Mouse (Mus musculus) stomach, postnatal 0 days (tissue): ENCODE results near the gene Wdr5. TPM values are rescaled to one million over a fixed set of nuclear protein-coding genes. Genes with fewer than 3 reads are reported as not detected.

Source experiments
- ATAC-seq: fragments of 200-750 bp; cut with Nextera tagmentation; 2 replicates; pipeline ENCODE4 v1.8.0; 2017; ENCODE audit not compliant: low FRiP score, low TSS enrichment
- DNase-seq: peaks from one replicate; pipeline ENCODE4 v3.0.0-alpha.2; 2016; ENCODE audit warnings: low spot score
- H3K27ac ChIP-seq: fragments of 300-500 bp; sonication (generic); replicated peaks from 2 replicates; pipeline ENCODE4 v1.5.1; 2014; ENCODE audit warnings: mild to moderate bottlenecking, control low read depth
- H3K27me3 ChIP-seq: fragments of 300-500 bp; sonication (generic); 2 replicates; pipeline ENCODE4 v1.6.1; 2014; ENCODE audit warnings: low read length; ENCODE audit not compliant: control insufficient read depth, insufficient read depth
- H3K36me3 ChIP-seq: fragments of 300-500 bp; sonication (generic); 2 replicates; pipeline ENCODE4 v1.6.1; 2014; ENCODE audit warnings: low read length, mixed read lengths; ENCODE audit not compliant: control insufficient read depth, insufficient read depth
- H3K4me1 ChIP-seq: fragments of 300-500 bp; sonication (generic); replicated peaks from 2 replicates; pipeline ENCODE4 v1.6.1; 2014; ENCODE audit warnings: antibody characterized with exemption; ENCODE audit not compliant: control insufficient read depth, insufficient read depth
- H3K4me2 ChIP-seq: fragments of 300-500 bp; sonication (generic); replicated peaks from 2 replicates; pipeline ENCODE4 v1.6.1; 2014; ENCODE audit warnings: low read depth, mild to moderate bottlenecking, control low read depth, moderate library complexity
- H3K4me3 ChIP-seq: fragments of 300-500 bp; sonication (generic); 2 replicates; pipeline ENCODE4 v1.5.1; 2014; ENCODE audit warnings: low read depth, low read length, control low read depth
- H3K9ac ChIP-seq: fragments of 300-500 bp; sonication (generic); 2 replicates; pipeline ENCODE4 v1.6.1; 2014; ENCODE audit warnings: mild to moderate bottlenecking, low read length, control low read depth, mixed read lengths
- H3K9me3 ChIP-seq: fragments of 300-500 bp; sonication (generic); 2 replicates; pipeline ENCODE4 v1.6.1; 2016; ENCODE audit warnings: low read length; ENCODE audit not compliant: control insufficient read depth
- CTCF ChIP-seq: IDR thresholded peaks from 2 replicates; pipeline ENCODE4 v1.5.1; 2016; ENCODE audit warnings: antibody characterized with exemption, low read depth, mild to moderate bottlenecking, moderate library complexity
- EP300 ChIP-seq: optimal IDR thresholded peaks from 2 replicates; pipeline ENCODE3; 2016; ENCODE audit warnings: antibody characterized with exemption
- WGBS: fragments of 180-500 bp; shearing (Covaris S2); extraction: QIAGEN DNeasy Blood & Tissue Kit; methylation state at CpG from one replicate; pipeline ENCODE4 v1.1.7; 2014; 5-methylcytosine and 5-hydroxymethylcytosine counted together
- polyA plus RNA-seq: library from polyadenylated mRNA; unstranded; fragments of >200 nt; fragmentation: Nextera tagmentation; extraction: Ambion mirVana; gene quantifications from 2 replicates; pipeline ENCODE4 v1.2.1, GENCODE M21; 2015

The Wdr5 gene
- polyA plus RNA-seq: 19.3 and 19.7 TPM in 2 replicates

- WGBS: under 1% methylated on average over 57 of the region's 57 CpGs
- peak within 1 kb of the TSS; percentile 82 for H3K4me3 ChIP-seq
- ATAC-seq: peak; percentile 93
- peaks cover 10% of the 10 kb centered on the region for H3K4me1 ChIP-seq
- no peaks in the 10 kb centered on the region for H3K9me3 ChIP-seq
- TF ChIP-seq EP300 (no peak), CTCF (peak; percentile 81)
- peak; percentile 96 for DNase-seq
- peak within 1 kb of the TSS; percentile 89 for H3K27ac ChIP-seq
- H3K27me3 ChIP-seq: no peaks in the 10 kb centered on the region
- H3K4me2 ChIP-seq: peak within 1 kb of the TSS; percentile 89
- H3K36me3 ChIP-seq: 0 out of 2 replicates have a peak, but pooled peaks cover 2% of the 10 kb centered on the region
- H3K9ac ChIP-seq: peak within 1 kb of the TSS; percentile 87
Measured at GRCm38 (mm10) chr2:27514639-27515328, at the start of gene Wdr5. Wdr5 (plus strand) TSS chr2:27515157.

- WGBS: 63% methylated on average over 4 of the region's 4 CpGs
- H3K4me2 ChIP-seq: no peak overlapping the region
- no peak for DNase-seq
- H3K4me3 ChIP-seq: no peak overlapping the region
- no peak overlapping the region for H3K27ac ChIP-seq
- no peak for TF ChIP-seq CTCF
- no peak for TF ChIP-seq EP300
- peaks cover 15% of the 10 kb centered on the region for H3K4me1 ChIP-seq
- no peak for ATAC-seq
- H3K9ac ChIP-seq: no peak overlapping the region
- H3K9me3 ChIP-seq: no peaks in the 10 kb centered on the region
- no peaks in the 10 kb centered on the region for H3K27me3 ChIP-seq
- 0 out of 2 replicates have a peak, but pooled peaks cover 4% of the 10 kb centered on the region for H3K36me3 ChIP-seq
Measured at GRCm38 (mm10) chr2:27469292-27469990, 45.5 kb upstream of the Wdr5 start.

GRCm38 (mm10) chr2:27469991-27470355 is 45.0 kb upstream of the Wdr5 start:
- H3K9ac ChIP-seq: no peak overlapping the region
- no peak overlapping the region for H3K4me3 ChIP-seq
- H3K4me2 ChIP-seq: no peak overlapping the region
- WGBS: 55% methylated on average over 3 of the region's 3 CpGs
- H3K4me1 ChIP-seq: peaks cover 15% of the 10 kb centered on the region
- DNase-seq (no peak), ATAC-seq (no peak)
- no peaks in the 10 kb centered on the region for H3K27me3 ChIP-seq
- no peaks in the 10 kb centered on the region for H3K9me3 ChIP-seq
- no peak for TF ChIP-seq EP300
- TF ChIP-seq CTCF: no peak
- H3K36me3 ChIP-seq: 0 out of 2 replicates have a peak, but pooled peaks cover 4% of the 10 kb centered on the region
- no peak overlapping the region for H3K27ac ChIP-seq

- H3K27ac ChIP-seq: no peak overlapping the region
- no peaks in the 10 kb centered on the region for H3K27me3 ChIP-seq
- no peak overlapping the region for H3K4me3 ChIP-seq
- ATAC-seq (no peak), DNase-seq (no peak)
- no peaks in the 10 kb centered on the region for H3K9me3 ChIP-seq
- 77% methylated on average over 2 of the region's 2 CpGs for WGBS
- H3K36me3 ChIP-seq: 0 out of 2 replicates have a peak, but pooled peaks cover 4% of the 10 kb centered on the region
- no peak overlapping the region for H3K4me2 ChIP-seq
- H3K4me1 ChIP-seq: peaks cover 15% of the 10 kb centered on the region
- TF ChIP-seq EP300 (no peak), CTCF (no peak)
- no peak overlapping the region for H3K9ac ChIP-seq
Measured at GRCm38 (mm10) chr2:27470535-27470934, 44.4 kb upstream of the Wdr5 start.

GRCm38 (mm10) chr2:27471170-27471584 is 43.8 kb upstream of the Wdr5 start:
- Histone ChIP-seq H3K9me3 (no peaks in the 10 kb centered on the region), H3K4me2 (no peak overlapping the region), H3K9ac (no peak overlapping the region), H3K27me3 (no peaks in the 10 kb centered on the region), H3K36me3 (no peaks in the 10 kb centered on the region), H3K4me1 (peaks cover 15% of the 10 kb centered on the region), H3K27ac (0 out of 2 replicates have a peak overlapping the region, but pooled peaks have one; percentile 35), H3K4me3 (no peak overlapping the region)
- ATAC-seq: no peak
- DNase-seq: no peak
- TF ChIP-seq CTCF: no peak
- TF ChIP-seq EP300: no peak
